Mouse (Mus musculus): Measurements from ENCODE around the gene Tmem208.
"Not testable (repeated sequence)": the region's sequence is repeated elsewhere in the genome, so short reads cannot be mapped to it uniquely, and the experiment has no call there.

Gene Tmem208

DNA sequence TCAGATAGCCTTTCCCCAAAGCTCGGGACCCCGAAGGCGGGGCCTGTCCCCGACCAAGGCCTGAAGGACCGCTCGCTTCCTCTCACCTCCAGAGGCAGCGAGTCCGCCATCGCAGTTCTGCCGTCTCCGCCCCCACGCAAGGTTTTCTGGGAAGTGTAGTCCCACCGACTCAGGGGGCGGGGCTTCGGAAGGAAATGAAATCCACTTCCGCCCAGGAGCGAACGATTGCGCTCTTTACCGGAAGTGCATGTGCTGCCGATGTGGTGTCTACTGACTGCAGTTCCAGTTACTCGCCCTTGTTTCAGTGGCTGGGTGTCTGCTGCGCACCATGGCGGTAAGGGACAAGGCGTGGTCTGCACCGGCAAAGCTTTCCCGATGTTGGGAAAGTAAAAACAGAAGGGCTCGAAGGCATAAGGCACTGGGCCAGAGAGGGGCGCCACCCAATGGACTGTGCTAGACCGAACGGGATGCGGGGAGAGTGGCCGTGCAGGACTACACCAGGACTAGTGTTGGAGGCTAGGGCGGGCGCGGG lies at the start of gene Tmem208, which contains the start of gene Lrrc29:
Tmem208 (plus strand) TSS at position 214 of the 532 bp plus-strand sequence.
Lrrc29 (minus strand) TSS at position 138 of the 532 bp plus-strand sequence.
- DNase-seq, result peak; percentile 98 to 99

DNA sequence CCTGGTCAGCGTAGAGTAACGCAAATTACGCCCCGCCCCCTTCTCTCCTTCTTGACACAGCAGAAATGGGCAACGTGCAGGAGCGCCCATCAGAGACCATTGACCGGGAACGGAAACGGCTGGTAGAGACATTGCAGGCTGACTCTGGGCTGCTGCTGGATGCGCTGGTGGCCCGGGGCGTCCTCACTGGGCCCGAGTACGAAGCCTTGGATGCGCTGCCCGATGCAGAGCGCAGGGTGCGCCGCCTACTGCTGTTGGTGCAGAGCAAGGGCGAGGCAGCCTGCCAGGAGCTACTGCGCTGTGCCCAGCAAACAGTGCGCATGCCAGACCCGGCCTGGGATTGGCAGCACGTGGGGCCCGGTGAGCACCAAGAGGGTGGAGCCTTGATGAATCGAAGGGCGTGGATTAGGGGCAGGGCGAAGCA lies 47.2 kb upstream of the Tmem208 start:
- peak; percentile 66 to 80 for DNase-seq

DNA sequence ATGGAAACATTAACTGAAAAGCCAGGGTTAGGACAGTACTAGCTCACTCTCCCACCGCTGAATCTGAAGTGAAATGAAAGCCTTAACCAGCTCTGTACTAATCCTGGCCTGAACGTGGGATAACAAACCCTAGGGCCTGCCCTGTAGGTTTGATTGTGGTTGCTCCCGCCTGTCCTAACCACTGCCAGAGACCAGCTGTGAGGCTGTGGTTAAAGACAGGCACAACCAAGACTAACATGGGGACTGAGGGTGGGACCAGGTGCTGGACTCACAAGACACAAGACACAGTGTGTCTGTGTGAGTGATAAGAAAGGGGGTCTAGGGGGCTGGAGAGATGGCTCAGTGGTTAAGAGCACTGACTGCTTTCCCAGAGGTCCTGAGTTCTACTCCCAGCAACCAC lies 45.6 kb upstream of the Tmem208 start:
- DNase-seq, result no peak

DNA sequence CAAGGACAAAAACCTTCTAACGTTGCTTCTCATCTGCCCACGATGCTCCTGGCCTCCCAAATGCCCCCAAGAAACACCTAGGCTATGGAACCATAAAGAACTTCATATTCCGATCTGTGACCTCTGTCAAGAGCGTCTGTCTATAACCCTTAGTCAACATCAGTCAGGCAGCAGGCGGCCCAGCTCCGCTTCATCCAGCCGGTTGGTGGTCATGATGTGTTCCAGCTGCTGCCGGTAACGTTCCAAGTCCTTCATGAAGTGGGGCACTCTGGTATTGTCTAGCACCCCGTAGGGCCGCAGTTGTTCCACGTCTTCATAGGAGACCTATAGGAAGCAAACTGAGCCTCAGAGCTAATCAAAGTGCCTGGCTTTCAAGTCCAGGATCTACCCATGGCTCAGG lies 44.3 kb upstream of the Tmem208 start:
- no peak for DNase-seq

DNA sequence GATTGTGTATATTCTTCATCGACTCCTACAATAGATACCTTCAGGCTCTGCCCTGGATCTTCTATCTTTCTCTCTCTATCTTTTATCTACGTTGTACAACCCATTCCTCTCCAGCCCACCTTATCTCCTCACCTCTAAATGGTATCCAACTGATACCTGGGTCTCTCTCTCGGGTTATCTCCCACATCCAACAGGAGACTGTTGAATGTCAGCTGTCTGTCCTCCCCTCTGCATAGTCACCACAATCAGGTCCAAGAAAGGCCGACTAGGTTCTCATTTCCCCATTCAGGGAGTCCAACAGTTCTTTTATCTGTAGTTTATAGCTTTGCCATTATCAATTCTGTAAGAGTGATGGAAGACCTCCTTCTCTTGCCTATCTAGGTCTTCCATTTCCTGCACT lies 43.9 kb upstream of the Tmem208 start:
- no peak for DNase-seq

DNA sequence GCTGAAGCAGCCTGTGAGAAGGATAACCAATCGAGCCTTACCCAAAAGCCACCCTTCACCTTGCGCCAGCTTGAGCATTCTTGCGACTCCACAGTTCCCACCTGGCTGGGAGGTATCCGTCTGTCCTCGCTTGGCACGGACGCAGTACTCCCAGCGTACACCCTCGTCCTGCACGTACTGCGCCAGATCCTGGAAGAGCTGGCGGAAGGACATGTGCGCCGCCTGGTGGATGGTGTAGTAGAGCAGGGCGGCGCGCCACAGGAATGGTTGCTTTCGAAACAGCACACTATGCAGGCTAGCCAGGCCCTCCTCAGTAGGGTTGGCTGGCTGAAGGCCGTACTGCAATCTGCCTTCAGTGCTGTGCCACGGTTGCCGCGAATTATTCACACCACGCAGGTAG lies 43.1 kb upstream of the Tmem208 start:
- peak; percentile 66 to 74 for DNase-seq

DNA sequence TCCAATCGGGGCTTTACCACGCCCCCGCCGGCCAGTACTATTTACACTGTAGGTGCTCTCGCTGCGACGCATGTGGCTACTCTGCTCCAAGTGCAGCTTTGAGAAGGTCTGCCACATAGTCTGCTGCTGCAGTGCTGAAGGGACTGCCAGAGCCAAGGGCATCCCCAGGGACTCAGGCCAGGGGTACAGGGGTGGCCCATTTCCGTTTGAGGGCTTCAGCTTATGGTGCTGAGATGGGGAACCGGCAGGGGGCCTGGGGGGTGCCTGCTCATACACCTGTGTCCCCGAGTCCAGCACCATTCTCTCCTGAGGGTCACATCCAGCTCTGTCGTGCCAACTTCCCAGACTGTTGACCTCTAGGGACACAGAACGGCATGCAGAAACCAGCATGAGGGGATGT lies 40.6 kb upstream of the Tmem208 start:
- no peak for DNase-seq

DNA sequence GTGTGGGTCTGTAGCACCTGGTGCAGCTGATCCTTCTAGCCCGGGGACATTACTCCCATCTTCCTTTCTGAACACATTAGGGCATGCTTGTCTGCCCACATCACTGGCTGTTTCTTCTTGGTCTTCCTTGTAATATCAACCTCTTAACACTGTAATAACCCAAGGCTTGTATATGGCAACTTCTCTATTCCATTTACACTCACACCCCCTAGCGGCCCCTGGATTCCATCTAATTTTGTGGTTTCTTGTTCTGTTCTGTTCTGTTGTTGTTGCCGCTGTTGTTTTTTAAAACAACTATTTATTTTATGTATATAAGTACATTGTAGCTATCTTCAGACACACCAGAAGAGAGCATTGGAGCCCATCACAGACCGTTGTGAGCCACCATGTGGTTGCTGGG lies 39.2 kb upstream of the Tmem208 start:
- DNase-seq, result no peak

DNA sequence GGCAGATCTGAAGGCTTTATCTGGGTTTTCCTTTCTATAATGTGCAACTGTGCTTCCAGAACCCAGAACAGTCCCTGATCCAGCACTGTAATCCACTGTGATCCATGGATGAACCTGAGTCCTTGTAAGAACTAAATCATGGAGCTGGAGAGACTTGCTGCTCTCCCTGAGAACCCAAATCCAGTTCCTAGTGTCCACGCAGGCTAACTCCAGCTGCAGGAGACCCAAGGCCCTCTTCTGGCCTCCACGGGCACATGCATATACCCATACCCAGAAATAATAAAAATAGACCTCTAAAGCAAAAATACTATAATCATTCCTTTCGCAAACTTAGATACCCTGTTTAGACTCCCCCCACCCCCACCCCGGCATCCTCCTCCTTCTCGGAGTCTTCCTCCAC lies 37.9 kb upstream of the Tmem208 start:
- no peak for DNase-seq

DNA sequence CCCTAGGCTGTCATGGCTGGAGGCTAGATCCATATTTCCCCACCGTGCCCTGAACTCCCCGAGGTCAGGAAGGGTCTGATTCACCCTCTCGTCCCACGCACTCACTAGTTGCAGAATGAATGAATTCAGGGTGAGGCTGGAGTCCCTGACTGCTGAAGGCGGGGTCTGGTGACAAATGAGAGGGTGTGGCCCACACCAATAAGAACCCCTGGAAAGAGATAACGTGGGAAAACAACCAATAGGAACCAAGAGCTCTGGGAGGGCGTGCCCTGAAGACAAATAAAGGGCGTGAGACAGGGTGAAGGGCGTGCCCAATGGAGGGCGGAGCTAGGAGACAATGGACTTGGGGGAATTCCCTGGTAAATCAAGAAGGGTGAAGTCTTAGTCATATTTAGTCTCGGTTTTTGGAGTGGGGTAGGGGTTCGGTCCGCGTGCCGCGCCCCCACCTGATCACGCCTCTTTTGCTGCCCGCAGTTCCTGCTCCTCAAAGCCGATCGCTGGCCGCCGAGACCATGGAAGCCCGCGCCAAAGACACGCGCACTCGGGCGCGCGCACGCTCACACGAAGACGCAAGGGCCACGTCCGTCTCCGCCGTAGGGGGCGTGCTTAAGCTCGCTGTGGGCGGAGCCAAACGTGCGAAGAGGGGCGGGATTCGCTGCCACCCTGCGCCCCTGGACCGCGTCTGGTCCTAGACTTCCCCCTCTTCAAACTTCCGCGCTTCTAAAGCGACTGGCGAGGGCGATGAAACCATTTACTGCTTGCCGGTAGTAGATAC lies 37.0 kb upstream of the Tmem208 start:
- DNase-seq, result peak; percentile 96 to 97

DNA sequence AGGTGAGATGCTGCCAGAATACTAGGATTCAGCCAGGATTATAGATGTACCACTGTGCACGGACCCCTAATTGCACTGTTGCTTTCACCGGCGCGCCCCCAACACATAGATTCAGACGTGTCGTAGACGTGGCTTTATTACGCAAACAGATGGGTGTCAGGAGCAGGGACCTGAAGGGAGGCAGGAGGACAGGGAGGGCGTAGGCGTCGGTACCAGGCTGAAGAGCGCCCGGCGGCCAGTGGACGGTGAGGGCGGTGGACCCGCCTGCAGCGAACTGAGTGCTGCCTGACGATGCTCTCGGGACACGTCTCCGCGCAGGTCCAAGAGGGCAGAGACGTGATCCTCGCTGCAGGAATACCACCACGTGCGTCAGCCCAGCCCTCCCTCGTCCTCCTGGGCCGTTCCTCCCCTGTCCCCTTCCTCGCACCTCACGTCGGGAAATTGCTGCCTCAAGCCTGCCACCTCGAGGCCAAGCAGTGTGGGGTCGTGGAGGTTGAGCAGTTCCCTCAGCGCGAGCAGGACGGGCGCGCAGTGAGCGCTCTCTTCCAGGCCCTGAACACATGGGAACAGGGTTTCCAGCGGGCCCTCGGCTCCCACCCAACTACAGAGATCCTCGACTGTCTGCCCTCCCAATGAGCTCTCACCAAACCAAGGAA lies 36.2 kb upstream of the Tmem208 start, which contains the start of gene 4931428F04Rik:
4931428F04Rik (minus strand) TSS at position 60 of the 656 bp plus-strand sequence.
- DNase-seq, result peak; percentile 64 to 75

DNA sequence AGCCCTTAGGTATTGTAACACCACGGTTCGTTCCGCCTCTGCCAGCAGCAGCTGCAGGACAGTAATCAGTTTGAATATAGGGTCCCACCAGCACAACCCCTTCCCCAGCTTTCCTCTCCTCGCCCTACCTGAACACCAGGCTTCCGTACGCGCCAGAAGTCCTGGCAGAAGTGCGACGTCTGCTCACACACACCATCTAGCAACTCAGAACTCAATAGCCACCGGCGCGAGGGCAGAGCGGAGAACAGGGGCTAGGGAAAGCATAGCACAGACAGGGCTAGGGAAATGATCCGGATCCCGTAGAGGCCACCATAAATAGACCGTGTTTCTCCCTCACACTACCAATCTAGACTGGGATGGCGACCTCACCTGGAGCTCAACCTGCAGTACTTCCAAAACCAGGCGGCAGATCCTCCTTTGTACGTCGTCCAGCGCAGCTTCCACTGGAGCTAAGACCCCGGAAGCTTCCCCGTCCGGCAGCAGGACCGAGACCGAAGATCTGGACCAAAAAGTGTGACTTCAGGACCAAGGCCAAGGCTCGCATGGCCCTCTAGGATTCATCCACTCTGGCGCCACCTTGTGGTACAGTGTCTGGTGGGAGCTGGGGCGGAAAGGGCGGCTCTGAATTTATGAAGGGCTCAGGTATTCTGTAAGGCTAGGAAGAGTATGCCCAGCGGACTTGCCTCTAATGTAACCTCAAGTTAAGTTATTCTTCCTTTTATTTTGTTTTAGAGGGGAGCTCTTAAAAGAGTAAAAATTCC lies 35.4 kb upstream of the Tmem208 start:
- DNase-seq, result peak; percentile 98 to 99

DNA sequence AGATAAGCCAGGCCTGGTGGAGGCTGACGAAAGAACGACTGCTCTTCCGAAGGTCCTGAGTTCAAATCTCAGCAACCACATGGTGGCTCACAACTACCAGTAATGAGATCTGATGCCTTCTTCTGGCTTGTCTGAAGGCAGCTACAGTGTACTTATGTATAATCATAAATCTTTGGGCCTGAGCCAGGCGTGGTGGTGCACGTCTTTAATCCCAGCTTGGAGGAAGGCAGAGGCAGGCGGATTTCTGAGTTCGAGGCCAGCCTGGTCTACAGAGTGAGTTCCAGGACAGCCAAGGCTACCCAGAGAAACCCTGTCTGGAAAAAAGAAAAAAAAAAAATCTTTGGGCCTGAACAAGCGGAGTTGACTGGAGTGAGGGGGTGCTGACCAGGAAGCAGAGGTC lies 34.8 kb upstream of the Tmem208 start:
- DNase-seq, result not testable (repeated sequence)

DNA sequence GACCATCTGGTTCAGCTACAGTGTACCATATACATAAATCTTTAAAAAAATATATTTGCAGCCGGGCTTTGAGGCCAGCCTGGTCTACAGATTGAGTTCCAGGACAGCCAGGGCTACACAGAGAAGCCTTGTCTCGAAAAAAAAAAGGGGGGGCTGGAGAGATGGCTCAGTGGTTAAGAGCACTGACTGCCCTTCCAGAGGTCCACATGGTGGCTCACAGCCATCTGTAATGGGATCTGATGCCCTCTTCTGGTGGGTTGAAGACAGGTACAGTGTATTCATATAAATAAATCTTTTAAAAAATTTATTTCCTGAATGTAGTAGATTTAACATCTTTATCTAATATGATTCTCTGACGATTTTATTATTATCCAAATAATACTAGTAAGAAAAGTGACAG lies 34.4 kb upstream of the Tmem208 start:
- DNase-seq, result not testable (repeated sequence)

DNA sequence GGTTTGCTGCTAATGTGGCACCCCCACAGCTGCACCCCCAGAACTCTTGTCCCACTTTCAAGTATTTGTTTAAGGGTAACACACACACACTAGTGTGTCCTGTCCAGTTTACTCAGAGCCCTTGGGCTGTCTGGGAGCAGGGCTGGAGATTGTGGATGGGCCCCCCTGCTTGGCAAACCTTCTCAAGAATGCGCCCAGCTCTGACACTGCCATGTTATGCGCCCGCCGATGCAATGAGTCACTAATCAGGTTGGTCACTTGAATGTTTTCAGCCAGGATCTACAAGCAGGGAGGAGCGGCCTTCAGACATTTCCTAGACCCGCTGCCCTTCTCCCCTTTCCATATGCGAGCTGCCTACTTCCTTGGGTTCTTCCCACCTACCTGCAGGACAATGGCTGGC lies 33.7 kb upstream of the Tmem208 start:
- no peak for DNase-seq

DNA sequence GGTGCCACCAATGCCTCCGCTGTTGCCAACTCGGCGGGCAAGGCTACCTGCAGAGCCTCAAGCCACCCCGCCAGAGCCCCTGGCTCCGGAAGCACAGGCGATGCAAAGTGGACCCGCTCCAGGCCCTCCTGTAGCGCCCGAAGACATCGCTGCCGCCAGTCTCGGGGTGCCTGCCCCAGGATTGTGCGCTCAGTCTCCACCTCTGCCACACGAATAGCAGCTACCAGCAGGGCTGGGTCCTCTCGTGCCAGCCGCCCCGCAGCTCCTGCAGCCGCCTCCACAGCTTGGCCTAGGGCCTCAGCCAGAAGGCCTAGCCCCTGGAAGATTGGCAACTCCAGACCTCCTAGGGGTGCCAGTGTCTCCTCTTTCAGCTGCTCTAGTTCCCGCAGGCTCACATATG lies 32.7 kb upstream of the Tmem208 start:
- DNase-seq, result no peak

DNA sequence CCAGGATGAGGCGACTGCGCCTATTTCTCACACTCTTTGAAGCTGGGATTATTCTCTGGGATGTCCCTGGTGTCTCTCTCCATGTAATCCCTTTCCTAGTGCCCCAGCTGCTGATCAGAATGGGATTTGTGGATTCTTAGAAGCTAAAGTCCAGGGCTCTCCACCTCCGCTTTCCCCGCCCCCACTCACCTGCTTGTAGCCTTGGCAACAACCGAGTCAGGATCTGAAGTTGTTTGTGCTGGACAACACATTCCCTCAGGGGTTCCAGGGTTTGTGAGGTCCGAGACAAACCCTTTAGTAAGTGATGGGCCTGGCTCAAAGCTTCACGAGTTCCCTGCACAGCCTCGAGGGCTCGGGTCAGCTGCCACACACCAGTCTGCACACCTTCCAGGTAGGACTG lies 31.4 kb upstream of the Tmem208 start:
- no peak for DNase-seq

DNA sequence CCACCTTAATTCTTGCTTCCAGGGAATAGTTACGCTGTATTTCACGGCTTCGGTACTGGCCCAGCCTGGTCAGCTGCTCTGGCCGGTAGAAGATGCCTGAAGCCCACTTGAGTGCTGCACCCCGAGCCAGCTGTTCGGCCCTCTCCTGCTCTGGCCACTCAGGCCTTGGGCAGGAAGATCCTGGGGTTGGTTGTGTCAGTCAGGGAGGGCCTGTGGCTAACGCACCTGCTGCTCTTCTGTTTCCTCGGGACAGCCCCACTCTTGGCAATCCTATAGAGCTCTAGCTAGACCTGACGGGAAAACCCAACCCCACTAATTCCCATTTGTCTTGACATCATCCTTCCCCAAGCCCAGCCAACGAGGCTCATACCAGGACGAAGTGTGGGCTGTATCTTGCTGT lies 30.9 kb upstream of the Tmem208 start:
- no peak for DNase-seq

DNA sequence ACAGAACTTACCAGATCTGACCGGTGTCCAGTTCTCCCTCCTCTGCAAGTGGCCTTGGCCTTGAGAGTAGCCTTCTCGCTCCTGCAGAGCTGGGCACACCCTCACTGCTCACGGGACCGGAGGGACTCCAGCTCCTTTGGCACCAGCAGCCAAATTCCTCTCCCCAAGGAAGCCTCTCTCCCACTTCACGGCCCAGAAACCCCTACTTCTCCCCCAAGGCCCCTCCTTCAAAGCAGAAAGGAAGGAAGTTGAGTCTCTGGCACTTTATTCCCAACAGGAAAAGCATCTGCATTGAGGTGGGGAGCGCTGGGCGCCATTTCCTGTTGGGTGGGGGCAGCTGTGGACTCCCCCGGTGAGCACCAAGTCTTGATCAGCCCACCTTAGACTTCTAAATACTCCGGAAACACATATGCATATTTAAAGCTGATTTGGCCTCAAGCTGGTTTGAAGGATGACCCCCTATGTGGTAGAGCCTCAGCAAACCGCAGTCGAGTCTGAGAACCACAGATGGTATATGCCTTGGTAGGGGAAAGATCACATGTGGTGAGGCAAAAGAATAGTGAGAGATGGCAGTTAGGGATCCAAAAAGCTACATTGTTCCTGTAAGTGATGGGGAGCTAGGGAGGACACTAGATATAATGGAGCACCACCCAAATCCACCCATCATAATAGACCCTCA lies 30.1 kb upstream of the Tmem208 start, which contains the start of gene Exoc3l:
Exoc3l (minus strand) TSS at position 207 of the 679 bp plus-strand sequence.
- peak in 1 of 2 experiments; percentile 54 for DNase-seq

DNA sequence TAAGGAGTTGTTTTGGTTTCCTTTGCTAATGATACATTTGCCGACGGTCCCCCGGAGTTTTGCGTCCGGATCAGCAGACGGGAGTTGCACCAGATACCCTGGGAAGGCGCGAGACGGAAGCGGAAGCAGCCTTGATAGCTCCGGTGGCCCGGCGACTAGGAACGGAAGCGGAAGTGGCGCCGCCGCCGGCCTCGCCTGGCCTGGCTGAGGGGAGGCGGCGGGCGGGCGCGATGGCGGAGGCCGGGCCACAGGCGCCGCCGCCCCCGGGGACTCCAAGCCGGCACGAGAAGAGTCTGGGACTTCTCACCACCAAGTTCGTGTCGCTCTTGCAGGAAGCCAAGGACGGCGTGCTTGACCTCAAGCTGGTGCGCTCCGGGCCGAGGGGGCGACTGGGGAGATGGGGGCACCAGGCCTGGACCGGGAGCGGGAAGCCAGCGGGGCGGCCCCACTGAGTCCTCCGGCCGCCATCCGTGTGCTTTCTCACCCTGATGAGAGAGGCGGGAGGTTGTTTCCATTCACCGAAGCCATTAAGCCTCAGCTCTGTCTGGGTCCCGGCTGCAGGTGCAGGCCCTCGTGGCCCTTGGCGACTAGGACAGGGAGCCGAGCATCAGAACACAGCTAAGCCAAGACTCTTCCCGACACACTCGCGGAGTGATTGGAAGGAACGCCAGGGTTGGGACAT lies 28.5 kb upstream of the Tmem208 start, which contains the start of gene E2f4:
E2f4 (plus strand) TSS at position 153 of the 682 bp plus-strand sequence.
- peak; percentile 93 to 96 for DNase-seq
